Mouse (Mus musculus) bone marrow macrophage, adult 2 months (primary cell): ENCODE data around the gene Cryge.

Experiments used
- CTCF ChIP-seq: IDR thresholded peaks from 2 replicates; pipeline ENCODE4 v1.5.1; 2012; ENCODE audit warnings: low read depth, mild to moderate bottlenecking, low read length, moderate library complexity
- POLR2A ChIP-seq: IDR thresholded peaks from 2 replicates; pipeline ENCODE4 v1.6.1; 2012; ENCODE audit warnings: mild to moderate bottlenecking, low read depth, low read length, borderline replicate concordance

DNA sequence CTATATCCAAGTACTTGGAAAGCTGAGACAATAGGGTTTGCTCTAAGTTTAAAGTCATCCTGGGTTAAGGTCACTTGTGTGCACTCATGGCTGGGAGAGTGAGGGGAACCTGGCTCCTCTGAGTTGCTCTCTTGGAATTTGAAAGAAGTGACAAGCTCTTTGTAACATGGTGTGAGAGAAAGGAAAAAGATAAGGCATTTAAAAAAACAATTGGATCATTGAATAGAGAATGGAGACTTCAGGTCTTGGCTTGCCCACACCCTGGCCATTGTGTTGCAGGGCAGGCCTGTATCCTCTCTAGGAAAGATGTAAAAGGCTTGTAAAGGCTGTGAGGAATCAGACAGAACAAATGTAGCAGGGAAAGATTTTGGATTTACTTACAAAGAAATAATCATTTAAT, 16.9 kb upstream of the Cryge start:
- TF ChIP-seq POLR2A, result no peak
- no peak for TF ChIP-seq CTCF
